ENCODE assay signal across 10 mouse cellular contexts in the genomic region with DNA sequence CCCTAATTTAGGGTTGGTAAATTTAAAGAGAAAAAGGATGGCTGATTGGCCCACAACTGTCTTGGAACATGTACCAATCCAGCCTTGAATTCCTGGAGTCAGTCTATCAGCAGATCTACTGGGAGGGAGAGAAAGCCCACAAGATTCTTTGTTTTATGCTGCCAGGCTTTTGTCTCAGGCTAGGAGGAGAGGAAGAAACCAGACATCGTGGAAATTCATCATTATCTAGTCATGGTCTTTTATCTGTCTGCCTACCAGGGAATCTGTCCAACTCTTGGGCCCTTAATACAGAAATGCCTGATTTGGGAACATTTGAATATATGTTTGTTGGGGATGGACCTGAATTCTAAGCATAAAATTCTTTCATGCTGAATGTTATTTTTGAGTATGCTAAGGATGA. TPM values are rescaled to one million over a fixed set of nuclear protein-coding genes. Genes with fewer than 3 reads are reported as not detected.
DNase-seq lines count a peak whose midpoint lies in the region; ATAC-seq and TF ChIP-seq lines count a peak whose summit lies in the region.
"Had no signal": no experiment of that assay in that cellular context is flagged by ENCODE, and none has a peak within 500 bp of the region (broad histone marks: within the 10 kb centered on the region; RNA-seq: fewer than 3 reads in every experiment).

No protein-coding gene starts in this region.

- DNase-seq in heart, postnatal 10 days: no peak
- DNase-seq in midbrain, embryonic 10.5 days (ENCODE audit: low spot score): no peak
- DNase-seq in layer of hippocampus, adult 11-12 months (ENCODE audit: low spot score): no peak
- no peak for DNase-seq in layer of hippocampus, postnatal 25 days (ENCODE audit: extremely low spot score in 1 of 2, low spot score in 1 of 2)
- no peak for DNase-seq in urinary bladder, adult 2 months (ENCODE audit: low spot score)
- DNase-seq: right cerebral cortex, postnatal 25 days had no signal

- no peak overlapping the region for H3K4me3 ChIP-seq in heart, embryonic 13.5 days
- H3K4me3 ChIP-seq in ES-Bruce4 (ENCODE audit: low read depth, low read length): no peak overlapping the region
- H3K4me3 ChIP-seq in forebrain, embryonic 15.5 days: peak overlapping the region; percentile 77; the same call in 1 of the 2 replicates
- H3K4me3 ChIP-seq in midbrain, embryonic 10.5 days: peak overlapping the region; percentile 95

- peaks cover 20% of the 10 kb centered on the region for H3K36me3 ChIP-seq in heart, embryonic 13.5 days
- H3K36me3 ChIP-seq in ES-Bruce4 (ENCODE audit: control insufficient read depth, insufficient read depth, low read length, poor library complexity, severe bottlenecking): peaks cover 9% of the 10 kb centered on the region
- 0 out of 2 replicates have a peak, but pooled peaks cover 2% of the 10 kb centered on the region for H3K36me3 ChIP-seq in forebrain, embryonic 15.5 days
- peaks cover 18% of the 10 kb centered on the region for H3K36me3 ChIP-seq in midbrain, embryonic 10.5 days

- 68% methylated on average over 1 of the region's 1 CpGs for WGBS in heart, embryonic 13.5 days
- WGBS in forebrain, embryonic 15.5 days: 80% methylated on average over 1 of the region's 1 CpGs
- WGBS in midbrain, embryonic 10.5 days: 83% methylated on average over 1 of the region's 1 CpGs

- no peak overlapping the region for H3K9ac ChIP-seq in heart, embryonic 13.5 days
- H3K9ac ChIP-seq in ES-Bruce4 (ENCODE audit: low read depth, poor library complexity, severe bottlenecking): peak overlapping the region; percentile 86
- H3K9ac ChIP-seq in forebrain, embryonic 15.5 days (replicated peaks): no peak overlapping the region

- H3K27me3 ChIP-seq in heart, embryonic 13.5 days (replicated peaks): no peaks in the 10 kb centered on the region
- no peaks in the 10 kb centered on the region for H3K27me3 ChIP-seq in ES-Bruce4 (ENCODE audit: control insufficient read depth, insufficient read depth, low read length, poor library complexity, severe bottlenecking)
- H3K27me3 ChIP-seq in forebrain, embryonic 15.5 days: no peaks in the 10 kb centered on the region
- no peaks in the 10 kb centered on the region for H3K27me3 ChIP-seq in midbrain, embryonic 10.5 days (ENCODE audit: low read depth, poor library complexity, severe bottlenecking)

- intact Hi-C loops in heart, postnatal 10 days (cut with DNase I): no loop called here

- peaks cover 45% of the 10 kb centered on the region for H3K4me1 ChIP-seq in heart, embryonic 13.5 days
- H3K4me1 ChIP-seq in ES-Bruce4 (ENCODE audit: control insufficient read depth, insufficient read depth, low read length): no peaks in the 10 kb centered on the region
- H3K4me1 ChIP-seq in forebrain, embryonic 15.5 days: peaks cover 34% of the 10 kb centered on the region
- peaks cover 37% of the 10 kb centered on the region for H3K4me1 ChIP-seq in midbrain, embryonic 10.5 days

- H3K4me2 ChIP-seq in heart, embryonic 13.5 days: peak overlapping the region; percentile 73
- H3K4me2 ChIP-seq in forebrain, embryonic 15.5 days (replicated peaks): peak overlapping the region; percentile 57

- no peak overlapping the region for H3K27ac ChIP-seq in heart, embryonic 13.5 days (replicated peaks)
- H3K27ac ChIP-seq in ES-Bruce4 (ENCODE audit: insufficient read depth, low read length): peak overlapping the region; percentile 33; the same call in 1 of the 2 replicates
- no peak overlapping the region for H3K27ac ChIP-seq in forebrain, embryonic 15.5 days (replicated peaks)
- H3K27ac ChIP-seq in midbrain, embryonic 10.5 days (replicated peaks): no peak overlapping the region

- no peak for TF ChIP-seq CTCF in ES-Bruce4 (IDR thresholded peaks at IDR 0.05; ENCODE audit: low read depth, low read length)

- no peak for ATAC-seq in heart, embryonic 13.5 days (ENCODE audit: extremely low read depth, insufficient number of reproducible peaks, low FRiP score, low TSS enrichment)
- ATAC-seq in forebrain, embryonic 15.5 days (replicated peaks): no peak

- no peak for TF ChIP-seq EP300 in ES-Bruce4 (IDR thresholded peaks at IDR 0.05; ENCODE audit: insufficient read depth, low read depth, low read length)

- no peaks in the 10 kb centered on the region for H3K9me3 ChIP-seq in heart, embryonic 13.5 days
- no peaks in the 10 kb centered on the region for H3K9me3 ChIP-seq in ES-Bruce4 (replicated peaks; ENCODE audit: control insufficient read depth, insufficient read depth, low read length, poor library complexity, severe bottlenecking)
- no peaks in the 10 kb centered on the region for H3K9me3 ChIP-seq in forebrain, embryonic 15.5 days
- no peaks in the 10 kb centered on the region for H3K9me3 ChIP-seq in midbrain, embryonic 10.5 days (replicated peaks)

- TF ChIP-seq POLR2A in ES-Bruce4 (IDR thresholded peaks at IDR 0.05; ENCODE audit: insufficient read depth, low read length): no peak

RNA-seq across cellular contexts. Expression of gene Mrpl52, which starts 1.2 kb away (rescaled TPM):
- polyA plus RNA-seq in heart, embryonic 13.5 days (2015; fragmentation: Nextera tagmentation; extraction: Ambion mirVana): 226 and 256 TPM in 2 replicates
- 100 to 1,000 TPM; 143 to 155 TPM for total RNA-seq in heart, postnatal 10 days (2021)
- polyA plus RNA-seq in ES-Bruce4 (2011; ENCODE audit: insufficient read depth, insufficient read length, low read depth, missing spikeins): 114 and 115 TPM in 2 replicates
- 269 and 282 TPM in 2 replicates for polyA plus RNA-seq in forebrain, embryonic 15.5 days (2015; fragmentation: Nextera tagmentation; extraction: Ambion mirVana)
- 205 and 211 TPM in 2 replicates for polyA plus RNA-seq in midbrain, embryonic 10.5 days (2016; fragmentation: Nextera tagmentation; extraction: Ambion mirVana)
- 100 to 1,000 TPM; 112 TPM for total RNA-seq in layer of hippocampus, postnatal 25 days (2021)
- polyA plus RNA-seq in urinary bladder, adult 2 months (2012; rRNA removed): 221 and 233 TPM in 2 replicates

RNA-seq across cellular contexts. Expression of gene Mmp14, which starts 5.9 kb away (rescaled TPM):
- 97.4 and 98.7 TPM in 2 replicates for polyA plus RNA-seq in heart, embryonic 13.5 days (2015; fragmentation: Nextera tagmentation; extraction: Ambion mirVana)
- total RNA-seq in heart, postnatal 10 days (2021): 100 to 1,000 TPM; 106 to 116 TPM
- 50.4 and 60.7 TPM in 2 replicates for polyA plus RNA-seq in ES-Bruce4 (2011; ENCODE audit: insufficient read depth, insufficient read length, low read depth, missing spikeins)
- polyA plus RNA-seq in forebrain, embryonic 15.5 days (2015; fragmentation: Nextera tagmentation; extraction: Ambion mirVana): 60.3 and 61.7 TPM in 2 replicates
- 56.0 and 70.5 TPM in 2 replicates for polyA plus RNA-seq in midbrain, embryonic 10.5 days (2016; fragmentation: Nextera tagmentation; extraction: Ambion mirVana)
- total RNA-seq in layer of hippocampus, postnatal 25 days (2021): 10 to 100 TPM; 15.8 to 21.2 TPM
- 202 and 226 TPM in 2 replicates for polyA plus RNA-seq in urinary bladder, adult 2 months (2012; rRNA removed)
- total RNA-seq: monocyte, adult 5-6 weeks had no signal

RNA-seq across cellular contexts. Expression of gene Slc7a7, which starts 8.0 kb away (rescaled TPM):
- polyA plus RNA-seq in heart, embryonic 13.5 days (2015; fragmentation: Nextera tagmentation; extraction: Ambion mirVana): 9.6 and 10.8 TPM in 2 replicates
- 1 to 10 TPM; 6.6 to 8.1 TPM for total RNA-seq in heart, postnatal 10 days (2021)
- polyA plus RNA-seq in ES-Bruce4 (2011; ENCODE audit: insufficient read depth, insufficient read length, low read depth, missing spikeins): 46.6 and 47.7 TPM in 2 replicates
- 5.0 and 5.2 TPM in 2 replicates for polyA plus RNA-seq in forebrain, embryonic 15.5 days (2015; fragmentation: Nextera tagmentation; extraction: Ambion mirVana)
- 4.5 and 5.9 TPM in 2 replicates for polyA plus RNA-seq in midbrain, embryonic 10.5 days (2016; fragmentation: Nextera tagmentation; extraction: Ambion mirVana)
- total RNA-seq in layer of hippocampus, postnatal 25 days (2021): 1 to 10 TPM; 1.5 to 1.9 TPM
- 8.9 TPM in 2 replicates for polyA plus RNA-seq in urinary bladder, adult 2 months (2012; rRNA removed)

RNA-seq across cellular contexts. Expression of gene Lrp10, which starts 38.4 kb away (rescaled TPM):
- polyA plus RNA-seq in heart, embryonic 13.5 days (2015; fragmentation: Nextera tagmentation; extraction: Ambion mirVana): 42.1 and 42.2 TPM in 2 replicates
- total RNA-seq in heart, postnatal 10 days (2021): 10 to 100 TPM; 87.9 to 91.3 TPM
- 22.9 and 25.8 TPM in 2 replicates for polyA plus RNA-seq in ES-Bruce4 (2011; ENCODE audit: insufficient read depth, insufficient read length, low read depth, missing spikeins)
- 32.5 and 33.9 TPM in 2 replicates for polyA plus RNA-seq in forebrain, embryonic 15.5 days (2015; fragmentation: Nextera tagmentation; extraction: Ambion mirVana)
- polyA plus RNA-seq in midbrain, embryonic 10.5 days (2016; fragmentation: Nextera tagmentation; extraction: Ambion mirVana): 25.1 and 26.0 TPM in 2 replicates
- total RNA-seq in layer of hippocampus, postnatal 25 days (2021): 10 to 100 TPM; 32.1 to 34.6 TPM
- 81.0 and 93.8 TPM in 2 replicates for polyA plus RNA-seq in urinary bladder, adult 2 months (2012; rRNA removed)

RNA-seq across cellular contexts. Expression of gene Rem2, which starts 50.4 kb away (rescaled TPM):
- 1.6 and 2.0 TPM in 2 replicates for polyA plus RNA-seq in heart, embryonic 13.5 days (2015; fragmentation: Nextera tagmentation; extraction: Ambion mirVana)
- total RNA-seq in heart, postnatal 10 days (2021): not detected
- 2.6 and 4.0 TPM in 2 replicates for polyA plus RNA-seq in ES-Bruce4 (2011; ENCODE audit: insufficient read depth, insufficient read length, low read depth, missing spikeins)
- 22.9 and 23.8 TPM in 2 replicates for polyA plus RNA-seq in forebrain, embryonic 15.5 days (2015; fragmentation: Nextera tagmentation; extraction: Ambion mirVana)
- polyA plus RNA-seq in midbrain, embryonic 10.5 days (2016; fragmentation: Nextera tagmentation; extraction: Ambion mirVana): 18.6 and 29.8 TPM in 2 replicates
- 10 to 100 TPM; 22.6 to 23.0 TPM for total RNA-seq in layer of hippocampus, postnatal 25 days (2021)
- polyA plus RNA-seq in urinary bladder, adult 2 months (2012; rRNA removed): 0.28 and 0.32 TPM in 2 replicates
- total RNA-seq: monocyte, adult 5-6 weeks had no signal

Comparison
In these comparisons a context has a peak if more than half of its experiments do, and no peak if none do; other contexts are left out.
1. H3K4me3 ChIP-seq: peak in forebrain, embryonic 15.5 days (single experiment) and midbrain, embryonic 10.5 days (single experiment); none in heart, embryonic 13.5 days (single experiment) and ES-Bruce4 (single experiment).